Mouse (Mus musculus) cerebellum, adult 2 months (tissue): ENCODE data around the gene Ms4a4b.

Experiments
- CTCF ChIP-seq: fragments of 200-500 bp; IDR thresholded peaks from 2 replicates; pipeline ENCODE4 v1.5.1; 2011; ENCODE audit warnings: low read depth, mild to moderate bottlenecking, control low read depth, low read length, moderate library complexity, borderline replicate concordance; ENCODE audit not compliant: insufficient read depth
- POLR2A ChIP-seq: fragments of 200-500 bp; IDR thresholded peaks from 2 replicates; pipeline ENCODE4 v1.6.1; 2011; ENCODE audit warnings: low read length, control low read depth, borderline replicate concordance; ENCODE audit not compliant: insufficient read depth

DNA sequence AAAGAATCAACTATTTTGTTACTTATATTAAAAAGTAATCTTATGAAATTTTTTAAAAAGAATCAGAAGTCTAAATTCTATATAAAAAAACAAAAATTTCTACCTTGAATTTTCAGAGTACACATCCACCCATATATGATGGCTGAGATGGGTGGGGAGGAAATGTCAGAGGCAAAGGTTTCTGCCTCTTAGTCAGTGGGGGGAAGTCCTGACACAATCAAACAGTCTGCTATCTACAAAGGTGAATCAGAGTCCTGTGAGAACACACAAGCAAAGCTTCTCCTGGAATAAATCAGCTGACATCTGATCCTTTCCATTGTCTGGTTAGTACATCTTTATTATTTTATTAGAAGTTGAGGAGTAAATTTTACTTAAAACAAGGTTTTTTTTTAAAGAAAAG, at the start of gene Ms4a4b:
- TF ChIP-seq POLR2A: no peak
- TF ChIP-seq CTCF: no peak
